Mouse (Mus musculus) small intestine, adult 2 months (tissue): ENCODE results near the gene Sh3d19.

Source experiments
- CTCF ChIP-seq: fragments of 200-500 bp; IDR thresholded peaks from 2 replicates; pipeline ENCODE4 v1.5.1; 2012; ENCODE audit warnings: low read depth, mild to moderate bottlenecking, control low read depth, inconsistent platforms, low read length, moderate library complexity, mixed read lengths; ENCODE audit not compliant: insufficient replicate concordance, insufficient read length; ENCODE audit errors: extremely low read depth
- POLR2A ChIP-seq: fragments of 200-500 bp; IDR thresholded peaks from 2 replicates; pipeline ENCODE4 v1.6.1; 2012; ENCODE audit warnings: low read depth, mild to moderate bottlenecking, control low read depth, inconsistent platforms, low read length, moderate library complexity

GRCm38 (mm10) chr3:86104909-86105308 lies 134.0 kb downstream of the Sh3d19 start:
- TF ChIP-seq CTCF, result no peak
- TF ChIP-seq POLR2A, result no peak
